Mouse (Mus musculus) central nervous system, embryonic 18 days (tissue): ENCODE results near the gene Gm3099. TPM values are rescaled to one million over a fixed set of nuclear protein-coding genes. Genes with fewer than 3 reads are reported as not detected.

Source experiments
- polyA plus RNA-seq: library from polyadenylated mRNA; depleted of rRNA; stranded (reverse); fragments of >200 nt; gene quantifications from 2 replicates; pipeline ENCODE4 v1.2.3, GENCODE M21; 2012; rRNA removed

The Gm3099 gene
- not detected in 2 replicates for polyA plus RNA-seq

DNA sequence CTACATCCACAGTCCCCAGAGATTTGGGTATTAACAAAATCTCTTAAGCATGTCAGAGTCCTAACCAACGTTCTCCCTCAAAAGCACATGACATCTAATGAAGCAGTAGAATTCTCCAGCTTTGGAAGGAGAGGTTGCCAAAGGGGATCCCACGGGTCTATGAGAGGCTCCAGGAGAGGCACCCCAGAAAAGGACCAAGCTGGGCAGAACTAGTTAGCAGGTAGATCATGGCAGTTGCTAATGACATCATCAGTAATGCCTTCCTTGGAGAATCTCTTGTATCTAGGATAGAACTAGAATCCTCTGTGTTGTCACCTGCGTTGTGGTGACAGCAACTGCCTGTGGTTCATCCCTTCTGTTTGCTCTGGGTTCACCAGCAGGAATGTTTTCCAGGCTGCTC, at the start of gene Gm3099:
TSS of gene Gm3099 (plus strand) at position 301 of the 400 bp plus-strand sequence.

DNA sequence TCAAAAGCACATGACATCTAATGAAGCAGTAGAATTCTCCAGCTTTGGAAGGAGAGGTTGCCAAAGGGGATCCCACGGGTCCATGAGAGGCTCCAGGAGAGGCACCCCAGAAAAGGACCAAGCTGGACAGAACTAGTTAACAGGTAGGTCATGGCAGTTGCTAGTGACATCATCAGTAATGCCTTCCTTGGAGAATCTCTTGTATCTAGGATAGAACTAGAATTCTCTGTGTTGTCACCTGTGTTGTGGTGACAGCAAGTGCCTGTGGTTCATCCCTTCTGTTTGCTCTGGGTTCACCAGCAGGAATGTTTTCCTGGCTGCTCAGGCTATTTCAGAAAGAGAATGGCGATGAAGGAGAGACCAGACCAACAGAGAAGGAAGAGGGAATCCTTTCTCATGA, 34.9 kb upstream of the Gm3099 start, which contains the start of gene Gm3095:
TSS of gene Gm3095 (plus strand) at position 301 of the 400 bp plus-strand sequence.

DNA sequence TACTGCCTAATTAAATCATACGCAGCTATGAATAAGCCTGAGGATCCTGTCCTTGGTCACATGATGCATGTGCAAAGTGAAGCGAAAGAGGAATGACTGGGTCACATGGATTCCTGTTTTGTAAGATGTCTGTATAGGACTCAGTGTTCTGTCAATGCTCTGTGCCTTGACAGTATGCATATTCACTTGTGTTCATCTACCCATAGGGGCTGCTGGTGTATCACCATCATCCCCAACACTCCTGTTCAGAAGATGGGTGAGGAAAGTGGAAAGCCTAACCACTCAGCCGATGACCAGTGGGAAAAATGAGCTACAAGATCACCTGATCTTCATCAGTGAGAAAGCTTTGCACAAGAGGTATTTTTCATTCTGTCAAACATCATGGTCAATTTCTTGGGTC, 25.4 kb downstream of the Gm3099 start, which contains the start of gene Gm5796:
TSS of gene Gm5796 (plus strand) at position 301 of the 400 bp plus-strand sequence.

Other genes with a start within 250 kb of the Gm3099 start
- 14.2 and 16.5 TPM in 2 replicates for gene Gm3002, start 188.3 kb upstream of the Gm3099 start, polyA plus RNA-seq
- not detected in 2 replicates for gene Gm3033, start 152.1 kb upstream of the Gm3099 start, polyA plus RNA-seq
- 0.05 and 0.06 TPM in 2 replicates for gene Gm2916, start 114.2 kb upstream of the Gm3099 start, polyA plus RNA-seq
- gene Gm3029, start 66.6 kb upstream of the Gm3099 start, polyA plus RNA-seq: not detected in 2 replicates
- gene Gm3095, start 34.8 kb upstream of the Gm3099 start, polyA plus RNA-seq: 2.0 and 3.0 TPM in 2 replicates
- gene Gm5796, start 25.5 kb downstream of the Gm3099 start, polyA plus RNA-seq: 9.8 and 11.1 TPM in 2 replicates
- 0.05 TPM in 1 of 2 replicates, not detected in the other for gene Gm3115, start 85.7 kb downstream of the Gm3099 start, polyA plus RNA-seq
- gene Gm8108, start 112.1 kb downstream of the Gm3099 start, polyA plus RNA-seq: 11.4 and 11.5 TPM in 2 replicates
- 0.06 TPM in 1 of 2 replicates, not detected in the other for gene Gm3127, start 166.6 kb downstream of the Gm3099 start, polyA plus RNA-seq
- gene Gm2974, start 184.2 kb downstream of the Gm3099 start, polyA plus RNA-seq: 14.0 and 15.3 TPM in 2 replicates